Comparison of ENCODE assay signal across 30 mouse cellular contexts in the genomic region with DNA sequence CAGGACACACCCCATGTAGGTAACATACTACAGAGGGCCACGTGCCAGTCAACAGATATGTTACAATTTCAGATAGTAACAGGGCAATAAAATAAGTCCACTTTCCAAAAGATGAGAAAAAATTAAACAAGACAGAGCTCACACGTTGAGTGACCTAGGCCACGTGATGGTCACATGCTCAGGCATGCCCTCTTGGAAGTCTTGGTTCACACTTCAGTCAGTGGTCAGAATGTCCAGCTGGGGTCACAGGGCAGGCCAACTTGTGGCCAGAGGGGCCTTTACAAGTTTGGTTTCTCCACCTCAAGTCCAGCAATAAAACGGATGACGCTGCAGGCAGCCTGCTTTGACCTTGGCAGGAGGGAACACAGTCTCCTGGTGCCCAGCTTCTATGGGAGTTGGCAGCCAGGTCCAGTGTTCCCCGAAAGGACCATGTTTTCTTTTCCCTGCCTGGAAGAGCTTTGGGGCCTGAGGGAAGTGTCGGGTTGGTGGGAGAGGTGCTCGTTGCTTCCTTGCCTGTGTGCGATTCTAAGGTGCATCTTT. TPM values are rescaled to one million over a fixed set of nuclear protein-coding genes. Genes with fewer than 3 reads are reported as not detected.
DNase-seq lines count a peak whose midpoint lies in the region; ATAC-seq and TF ChIP-seq lines count a peak whose summit lies in the region.
"Had no signal": no experiment of that assay in that cellular context is flagged by ENCODE, and none has a peak within 500 bp of the region (broad histone marks: within the 10 kb centered on the region; RNA-seq: fewer than 3 reads in every experiment).

No protein-coding gene starts in this region.

- no peaks in the 10 kb centered on the region for H3K27me3 ChIP-seq in kidney, embryonic 14.5 days (ENCODE audit: control insufficient read depth, insufficient read depth, low read length)
- no peaks in the 10 kb centered on the region for H3K27me3 ChIP-seq in C2C12 (ENCODE audit: control insufficient read depth, insufficient read depth, insufficient read length)
- H3K27me3 ChIP-seq: embryonic facial prominence, embryonic 13.5 days; forebrain, embryonic 15.5 days; limb, embryonic 15.5 days; liver, embryonic 15.5 days; lung, embryonic 15.5 days; stomach, embryonic 15.5 days had no signal

- no peak overlapping the region for H3ac ChIP-seq in C2C12 (ENCODE audit: control insufficient read depth, insufficient read length, low read depth)

- no peak overlapping the region for H3K9ac ChIP-seq in kidney, embryonic 14.5 days (ENCODE audit: low read depth, low read length)
- H3K9ac ChIP-seq: embryonic facial prominence, embryonic 13.5 days; forebrain, embryonic 15.5 days; heart, embryonic 13.5 days; hindbrain, embryonic 14.5 days; limb, embryonic 15.5 days; liver, embryonic 15.5 days; lung, embryonic 15.5 days; stomach, embryonic 15.5 days had no signal

- DNase-seq in adrenal gland, postnatal 10 days = peak; percentile 23
- no peak for DNase-seq in adrenal gland, postnatal 4 days (ENCODE audit: low spot score in 2 of 2)
- DNase-seq in kidney, postnatal 36 days = peak; percentile 2 to 12
- peak; percentile 24 to 51 for DNase-seq in natural killer cell, adult 2 months (ENCODE audit: low spot score in 2 of 2)
- no peak for DNase-seq in lung, adult 18-20 months
- DNase-seq: B cell, adult 2 months; cerebellum, adult 11-12 months; cerebellum, adult 9-11 months; gastrocnemius, adult 2 months; gastrocnemius, postnatal 36 days; heart, adult 18-20 months; heart, postnatal 10 days; layer of hippocampus, postnatal 36 days; right cerebral cortex, postnatal 25 days had no signal

- H3K4me2 ChIP-seq in kidney, embryonic 14.5 days (replicated peaks; ENCODE audit: low read depth, low read length) = no peak overlapping the region
- H3K4me2 ChIP-seq: embryonic facial prominence, embryonic 13.5 days; forebrain, embryonic 15.5 days; heart, embryonic 13.5 days; hindbrain, embryonic 14.5 days; limb, embryonic 15.5 days; liver, embryonic 15.5 days; lung, embryonic 15.5 days; midbrain, embryonic 11.5 days; stomach, embryonic 15.5 days had no signal

- H3K9me3 ChIP-seq in kidney, embryonic 14.5 days (ENCODE audit: control insufficient read depth, low read length) = no peaks in the 10 kb centered on the region
- H3K9me3 ChIP-seq: embryonic facial prominence, embryonic 13.5 days; forebrain, embryonic 10.5 days; forebrain, embryonic 15.5 days; G1E; heart, embryonic 13.5 days; limb, embryonic 10.5 days; limb, embryonic 15.5 days; liver, embryonic 15.5 days; lung, embryonic 15.5 days; stomach, embryonic 15.5 days had no signal

- WGBS in kidney, embryonic 14.5 days = 74% methylated on average over 9 of the region's 9 CpGs

- no peak overlapping the region for H3K27ac ChIP-seq in kidney, embryonic 14.5 days (ENCODE audit: low read depth, low read length)
- H3K27ac ChIP-seq: embryonic facial prominence, embryonic 13.5 days; forebrain, embryonic 10.5 days; forebrain, embryonic 15.5 days; gastrocnemius, adult 2 months; heart, embryonic 13.5 days; hindbrain, embryonic 14.5 days; limb, embryonic 10.5 days; limb, embryonic 15.5 days; liver, embryonic 15.5 days; lung, embryonic 15.5 days; stomach, embryonic 15.5 days had no signal

- TF ChIP-seq CTCF in C2C12 (IDR thresholded peaks at IDR 0.05; ENCODE audit: control insufficient read depth, insufficient read depth, insufficient read length) = no peak

- no peak for ATAC-seq in kidney, embryonic 14.5 days (ENCODE audit: low FRiP score, low TSS enrichment)
- ATAC-seq: forebrain, embryonic 15.5 days; intestine, postnatal 0 days; midbrain, embryonic 16.5 days had no signal

- H3K79me2 ChIP-seq in C2C12 (ENCODE audit: control insufficient read depth, insufficient read depth) = peaks cover 79% of the 10 kb centered on the region

- H3K36me3 ChIP-seq in kidney, embryonic 14.5 days (ENCODE audit: control insufficient read depth, insufficient read depth, low read length) = no peaks in the 10 kb centered on the region
- H3K36me3 ChIP-seq in C2C12 (ENCODE audit: control insufficient read depth, insufficient read depth) = peaks cover 6% of the 10 kb centered on the region
- H3K36me3 ChIP-seq: embryonic facial prominence, embryonic 13.5 days; forebrain, embryonic 10.5 days; forebrain, embryonic 15.5 days; heart, embryonic 13.5 days; limb, embryonic 10.5 days; limb, embryonic 15.5 days; liver, embryonic 15.5 days; lung, embryonic 15.5 days; stomach, embryonic 15.5 days had no signal

- H3K4me3 ChIP-seq in kidney, embryonic 14.5 days (ENCODE audit: low read length) = no peak overlapping the region
- H3K4me3 ChIP-seq in C2C12 (ENCODE audit: insufficient read depth, poor library complexity, severe bottlenecking) = no peak overlapping the region
- H3K4me3 ChIP-seq: embryonic facial prominence, embryonic 13.5 days; forebrain, embryonic 10.5 days; forebrain, embryonic 15.5 days; gastrocnemius, adult 2 months; heart, embryonic 13.5 days; limb, embryonic 10.5 days; limb, embryonic 15.5 days; liver, embryonic 15.5 days; lung, embryonic 15.5 days; stomach, embryonic 15.5 days had no signal

- H3K4me1 ChIP-seq in kidney, embryonic 14.5 days (ENCODE audit: control insufficient read depth, insufficient read depth, low read length) = no peaks in the 10 kb centered on the region
- H3K4me1 ChIP-seq: forebrain, embryonic 15.5 days; stomach, embryonic 15.5 days had no signal

- peaks cover 24% of the 10 kb centered on the region for H3K79me3 ChIP-seq in C2C12 (ENCODE audit: low read depth)

TF ChIP-seq in C2C12, 6 proteins besides CTCF, POLR2A, EP300 and RAD21:
- peak; percentile 37 for TF ChIP-seq MAX (IDR thresholded peaks at IDR 0.05)
- peak; percentile 21 for TF ChIP-seq MYOD1 (IDR thresholded peaks at IDR 0.05; ENCODE audit: control insufficient read depth, insufficient read length, low read depth)
- TF ChIP-seq USF1 (IDR thresholded peaks at IDR 0.05; ENCODE audit: low read depth) = peak; percentile 93
- no peak for TF ChIP-seq MYOG (IDR thresholded peaks at IDR 0.05; ENCODE audit: control insufficient read depth, extremely low read depth, insufficient read length)

RNA-seq across cellular contexts. Expression of a gene that starts 46.0 kb away (rescaled TPM):
- 1 to 10 TPM; 4.2 to 5.8 TPM for total RNA-seq in adrenal gland, postnatal 10 days (2021)
- total RNA-seq in adrenal gland, postnatal 4 days (2021) = 1 to 10 TPM; 4.1 to 4.5 TPM
- 0.90 and 1.3 TPM in 2 replicates for polyA plus RNA-seq in kidney, embryonic 14.5 days (2014; fragmentation: Nextera tagmentation; extraction: Ambion mirVana)
- polyA plus RNA-seq in C2C12 (2012; fragmentation: generic; extraction: Trizol) = 28.8 TPM

Comparison
In these comparisons a context has a peak if more than half of its experiments do, and no peak if none do; other contexts are left out.
1. DNase-seq: peak in adrenal gland, postnatal 10 days (single experiment), kidney, postnatal 36 days (2 of 2) and natural killer cell, adult 2 months (2 of 2); none in adrenal gland, postnatal 4 days (0 of 2) and lung, adult 18-20 months (0 of 2).